Mouse (Mus musculus) colon, adult 2 months (tissue): ENCODE results near the gene Ddah2. TPM values are rescaled to one million over a fixed set of nuclear protein-coding genes. Genes with fewer than 3 reads are reported as not detected.

Experiments used
- polyA plus RNA-seq: library from polyadenylated mRNA; depleted of rRNA; stranded (reverse); fragments of >200 nt; gene quantifications from 2 replicates; pipeline ENCODE4 v1.2.3, GENCODE M21; 2012; rRNA removed

Ddah2 gene
- 32.5 and 33.0 TPM in 2 replicates for polyA plus RNA-seq

DNA sequence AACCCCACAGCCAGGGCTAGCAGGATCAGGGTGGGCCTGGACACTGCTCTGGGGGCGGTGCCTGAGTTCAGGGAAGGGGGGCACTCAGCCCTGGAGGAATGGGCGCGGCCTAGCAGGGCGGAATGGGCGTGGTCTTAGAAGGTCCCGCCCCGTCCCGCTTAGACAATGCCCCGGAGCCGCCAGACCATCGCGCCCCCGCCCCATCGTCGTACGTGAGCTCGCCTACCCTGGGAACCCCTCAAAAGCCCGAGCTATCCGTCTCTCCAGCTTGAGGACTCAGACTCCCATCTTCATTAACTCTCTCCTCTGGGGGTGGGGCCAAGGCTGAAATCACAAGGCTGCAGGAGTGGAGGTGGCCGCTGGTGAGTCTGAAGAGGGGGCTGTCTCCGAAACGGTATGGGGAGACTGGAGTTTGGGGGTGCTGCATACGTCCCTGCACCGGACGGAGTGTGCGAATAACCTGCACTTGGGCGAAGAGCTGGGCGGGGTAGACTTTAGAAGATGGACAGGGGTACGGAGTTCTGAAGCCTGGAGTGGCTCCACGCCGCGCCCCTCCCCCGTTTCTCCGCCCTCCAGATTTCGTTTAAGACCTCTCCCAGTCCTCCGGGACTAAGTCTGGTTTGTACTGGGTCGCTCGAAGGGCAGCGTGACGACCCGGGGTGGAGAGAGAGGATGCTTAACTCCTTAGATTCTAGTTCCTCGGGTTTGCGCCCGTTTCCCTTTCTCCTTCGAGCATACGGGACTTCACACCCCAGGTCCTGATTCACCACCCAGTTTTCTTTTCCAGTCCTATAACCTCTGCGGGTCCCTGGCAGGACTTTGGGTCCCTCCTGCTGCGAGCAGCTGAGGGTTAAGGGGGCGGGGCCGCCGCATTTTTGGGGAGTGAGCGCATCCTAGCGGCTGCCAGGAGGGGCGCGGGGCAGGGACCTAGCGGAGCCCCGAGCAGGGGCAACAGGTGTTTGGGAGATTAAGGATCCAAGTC is at the start of gene Ddah2:
Ddah2 (plus strand) TSS at position 125 of the 982 bp plus-strand sequence.

DNA sequence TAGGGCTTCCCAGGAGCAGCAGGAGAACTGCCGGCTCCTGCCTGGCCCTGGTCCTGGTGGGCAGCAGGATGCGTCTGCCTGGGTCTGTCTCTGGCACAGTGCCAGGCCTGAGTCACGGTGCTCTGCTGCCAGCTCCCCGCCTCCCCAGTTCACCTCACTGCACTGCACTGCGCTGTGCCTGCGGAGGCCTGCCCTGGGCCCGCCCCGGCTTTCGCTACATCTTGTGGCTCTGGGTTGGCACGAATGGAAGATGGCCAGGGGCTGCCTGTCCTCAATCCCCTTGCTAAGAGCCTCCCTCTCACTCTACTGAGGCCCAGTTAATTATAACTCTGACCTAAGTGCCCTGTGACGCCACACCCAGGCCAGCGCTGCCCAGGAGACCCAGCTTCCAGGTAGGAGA is 42.5 kb upstream of the Ddah2 start, which contains the start of gene Vwa7:
Vwa7 (plus strand) TSS at position 204 of the 400 bp plus-strand sequence.

DNA sequence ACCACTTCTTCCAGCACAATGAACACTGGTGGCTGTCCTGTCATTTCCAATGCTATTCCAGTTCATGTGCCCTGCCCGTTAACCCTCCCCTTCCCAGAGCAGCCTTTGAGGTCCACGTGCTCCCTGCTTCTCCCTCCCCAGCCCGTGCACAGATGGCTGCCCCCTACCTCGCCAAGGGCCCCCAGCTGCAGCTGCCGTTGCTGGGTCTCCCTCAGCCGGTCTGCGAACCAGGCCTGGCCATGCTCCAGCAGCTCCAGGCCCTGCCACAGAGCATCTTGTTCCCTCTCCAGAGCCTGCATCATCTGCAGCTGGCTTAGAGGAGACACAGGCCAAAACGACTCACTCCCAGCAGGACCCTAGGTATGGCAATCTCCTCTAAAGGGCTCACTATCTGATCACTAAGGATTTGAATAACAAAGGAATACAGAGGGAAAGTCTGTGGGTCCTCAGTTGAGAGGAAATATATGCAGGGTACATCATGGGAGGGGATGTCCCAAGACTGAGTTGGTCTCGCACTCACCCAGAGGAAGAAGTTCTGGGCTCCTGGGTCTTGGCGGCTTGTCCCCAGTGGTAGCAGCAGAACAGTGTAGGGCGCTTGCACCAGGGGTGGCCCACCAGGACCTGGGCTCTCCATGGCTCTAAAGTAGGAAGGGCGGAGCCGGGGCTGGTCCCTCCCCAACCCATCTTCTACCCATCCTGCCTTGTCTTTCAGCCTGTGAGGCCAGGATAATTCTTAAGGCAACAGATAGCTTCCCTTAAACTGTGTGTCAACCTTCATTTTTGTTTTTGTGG is 31.4 kb upstream of the Ddah2 start, which contains the start of gene Sapcd1:
Sapcd1 (minus strand) TSS at position 740 of the 792 bp plus-strand sequence.

DNA sequence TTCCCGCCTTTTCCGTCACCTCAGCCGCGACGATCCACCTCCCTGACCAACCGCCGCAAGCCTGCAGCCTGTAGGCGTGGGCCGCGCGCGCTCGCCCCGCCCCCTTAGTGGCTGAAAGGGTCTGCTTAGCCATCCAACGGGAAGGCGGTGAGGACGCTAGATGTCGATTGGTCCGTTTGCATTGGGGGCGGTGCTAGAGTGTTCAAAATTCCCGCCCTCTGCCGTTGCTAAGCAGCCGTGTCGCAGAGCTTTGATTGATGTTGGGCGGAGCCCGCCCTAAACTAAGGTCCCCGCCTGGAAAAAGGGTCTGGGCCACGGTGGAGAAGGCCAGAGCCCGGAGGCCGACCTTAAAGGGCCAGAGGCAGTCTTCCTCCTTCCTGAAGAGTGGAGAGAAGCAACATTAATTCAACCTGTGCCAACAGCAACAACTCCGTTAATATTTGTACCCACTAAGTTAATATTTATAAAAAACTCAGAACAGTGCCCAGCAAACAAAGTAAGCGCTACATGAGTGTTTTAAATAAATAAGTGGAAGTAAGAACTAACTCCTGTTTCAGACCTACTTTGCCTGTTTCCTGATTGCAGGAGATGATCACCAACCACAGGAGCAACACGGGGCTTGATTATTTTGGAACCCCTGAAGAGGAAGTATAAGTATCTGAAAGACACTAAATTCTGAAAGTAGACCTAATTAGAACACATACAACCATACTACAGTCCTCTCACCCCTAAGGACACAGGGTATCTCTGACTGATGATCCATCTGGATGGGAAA is 12.0 kb upstream of the Ddah2 start, which contains the start of gene Msh5:
Msh5 (minus strand) TSS at position 65 of the 775 bp plus-strand sequence.

DNA sequence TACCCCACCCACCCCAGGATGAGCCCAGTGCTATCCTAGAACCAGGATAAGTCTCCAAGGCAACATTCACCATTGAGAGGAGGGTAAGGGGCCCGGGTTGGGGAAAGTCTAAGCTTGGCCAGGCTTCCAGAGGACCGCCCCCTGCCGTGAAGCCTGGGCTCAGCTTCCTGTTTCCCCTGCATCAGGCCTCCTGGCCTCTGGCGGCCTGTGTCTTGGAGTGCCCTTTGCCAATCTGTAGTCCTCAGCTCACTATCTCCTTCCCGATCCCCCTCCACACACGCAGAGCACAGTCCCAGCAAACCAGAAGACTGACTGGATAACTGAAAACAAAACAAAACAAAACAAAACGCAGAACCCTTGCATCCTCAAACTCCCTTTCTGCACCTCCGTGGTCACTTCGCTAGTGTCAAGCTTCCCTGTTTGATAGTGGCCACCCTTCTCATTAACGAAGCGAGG is 9.2 kb upstream of the Ddah2 start, which contains the start of gene Clic1:
Clic1 (plus strand) TSS at position 406 of the 456 bp plus-strand sequence.

DNA sequence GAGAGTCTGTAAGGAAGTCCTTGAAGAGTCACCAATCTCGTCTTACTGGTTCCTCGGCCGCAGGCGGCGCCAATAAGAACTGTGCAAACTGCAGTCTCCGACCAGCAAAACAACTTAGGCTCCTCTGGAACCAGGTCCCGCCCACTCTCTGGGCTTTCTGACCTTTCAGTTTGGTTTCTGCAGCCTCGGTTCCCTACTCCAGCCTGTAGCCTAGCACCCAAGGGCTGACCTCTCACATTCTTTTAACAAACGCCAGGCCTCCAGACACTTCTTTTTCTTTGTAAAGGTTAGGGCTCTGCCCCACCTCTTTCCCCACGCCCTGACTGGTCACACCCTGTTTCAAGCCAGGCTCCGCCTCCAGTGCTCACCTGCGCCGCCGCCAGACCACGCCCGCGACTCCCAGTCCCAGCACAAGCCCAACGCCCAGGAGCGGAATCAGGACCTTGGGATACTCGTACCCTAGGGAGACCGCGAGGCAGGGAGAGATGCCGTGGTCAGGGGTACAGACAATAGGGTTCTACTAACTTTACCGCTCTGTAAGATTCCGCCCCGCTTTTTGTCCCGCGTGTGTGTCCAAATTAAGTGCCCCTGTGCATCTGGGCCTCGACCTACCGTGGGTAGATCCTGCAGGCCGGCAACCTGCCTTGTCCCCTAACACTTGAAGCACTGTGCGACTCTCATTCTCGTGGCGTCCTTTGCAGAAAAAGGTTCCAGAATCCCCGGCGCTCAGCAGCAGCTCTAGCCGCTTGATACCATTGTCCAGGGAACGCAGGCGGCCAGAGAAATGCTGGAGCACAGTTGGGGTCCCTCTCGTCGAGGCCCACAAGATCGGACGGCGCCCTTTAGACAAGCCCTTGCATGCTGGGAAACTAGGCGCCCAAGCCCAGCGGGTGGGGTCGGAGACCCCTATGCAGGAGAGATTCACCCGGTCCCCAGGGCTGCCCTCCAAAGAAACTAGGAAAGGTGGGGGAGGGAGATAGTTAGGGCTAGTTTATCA is 6.4 kb downstream of the Ddah2 start, which contains the start of gene Ly6g6c:
Ly6g6c (plus strand) TSS at position 438 of the 997 bp plus-strand sequence.

DNA sequence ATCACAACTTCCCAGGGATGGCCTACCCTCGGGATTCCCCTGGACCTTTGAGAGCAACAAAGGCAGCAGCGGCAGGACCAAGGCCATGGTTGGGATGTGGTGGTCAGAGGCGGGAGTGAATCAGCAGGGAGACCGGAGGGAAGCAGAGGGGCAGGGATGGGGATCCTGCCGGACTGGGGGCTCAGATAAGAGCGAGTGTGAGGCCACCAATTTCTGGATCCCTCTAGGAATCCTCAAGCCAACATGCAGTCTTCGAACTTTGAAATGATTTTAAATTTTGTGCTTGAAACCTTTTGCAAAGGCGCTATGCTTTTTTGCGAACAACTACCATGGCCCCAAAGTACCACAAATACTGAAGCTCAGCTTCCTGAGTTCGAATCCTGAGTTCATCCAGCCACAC is 7.2 kb downstream of the Ddah2 start, which contains the start of gene Mpig6b:
Mpig6b (minus strand) TSS at position 101 of the 400 bp plus-strand sequence.

DNA sequence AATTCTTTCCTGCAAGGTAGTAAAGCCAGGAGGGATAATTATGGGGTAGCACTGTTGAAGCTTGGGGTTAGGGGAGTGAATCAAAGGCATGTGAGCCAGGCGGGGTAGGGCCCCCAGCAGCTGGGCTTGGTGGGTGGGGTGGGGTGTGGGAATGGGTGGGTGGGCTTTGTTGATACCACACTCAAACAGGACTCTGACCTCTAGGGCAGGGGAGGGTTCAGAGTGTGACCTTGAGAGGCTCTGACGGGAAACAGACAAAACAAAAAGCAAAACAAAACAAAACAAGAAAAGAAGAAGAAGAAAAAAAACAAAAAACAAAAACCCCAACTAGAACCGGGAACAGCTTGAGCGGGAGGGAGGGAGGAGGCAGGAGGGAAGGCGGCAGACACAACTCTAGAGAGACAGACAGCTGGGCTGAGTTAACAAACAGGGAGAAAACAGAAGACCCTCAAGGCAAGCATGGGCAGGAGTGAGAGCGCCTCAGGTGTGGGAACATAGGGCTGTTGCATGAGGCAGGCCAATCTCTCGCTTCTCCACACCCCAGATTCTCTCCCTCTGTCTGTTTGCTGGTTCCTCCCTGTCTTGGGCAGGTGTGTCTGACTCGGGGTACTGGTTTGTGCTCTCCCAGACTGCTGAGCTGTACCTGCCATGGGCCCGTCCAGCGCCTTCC is 17.8 kb downstream of the Ddah2 start, which contains the start of gene Ly6g6e:
Ly6g6e (plus strand) TSS at position 396 of the 670 bp plus-strand sequence.

DNA sequence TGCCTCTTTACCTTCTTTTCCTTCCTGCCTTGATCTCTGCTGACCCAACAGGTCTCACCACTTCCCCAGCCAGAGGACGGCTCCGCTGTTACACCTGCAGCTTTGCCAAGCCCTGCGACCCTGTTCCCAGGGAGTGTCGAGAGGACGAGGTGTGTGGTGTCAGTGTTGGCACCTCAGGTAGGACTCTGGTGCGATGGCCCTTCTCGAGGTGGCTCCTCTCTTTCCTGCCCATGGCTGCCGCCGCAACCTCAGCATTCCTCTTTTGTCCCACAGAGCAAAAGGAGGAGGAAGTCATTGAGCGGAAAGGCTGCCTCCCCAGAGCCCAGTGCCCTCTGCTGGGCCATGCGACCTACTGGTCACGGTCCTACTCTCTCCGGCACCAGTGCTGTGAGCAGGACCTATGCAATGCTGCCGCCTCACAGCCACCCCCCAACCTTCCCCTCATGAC is 19.0 kb downstream of the Ddah2 start, which contains the start of gene Ly6g6d:
Ly6g6d (minus strand) TSS at position 280 of the 448 bp plus-strand sequence.

DNA sequence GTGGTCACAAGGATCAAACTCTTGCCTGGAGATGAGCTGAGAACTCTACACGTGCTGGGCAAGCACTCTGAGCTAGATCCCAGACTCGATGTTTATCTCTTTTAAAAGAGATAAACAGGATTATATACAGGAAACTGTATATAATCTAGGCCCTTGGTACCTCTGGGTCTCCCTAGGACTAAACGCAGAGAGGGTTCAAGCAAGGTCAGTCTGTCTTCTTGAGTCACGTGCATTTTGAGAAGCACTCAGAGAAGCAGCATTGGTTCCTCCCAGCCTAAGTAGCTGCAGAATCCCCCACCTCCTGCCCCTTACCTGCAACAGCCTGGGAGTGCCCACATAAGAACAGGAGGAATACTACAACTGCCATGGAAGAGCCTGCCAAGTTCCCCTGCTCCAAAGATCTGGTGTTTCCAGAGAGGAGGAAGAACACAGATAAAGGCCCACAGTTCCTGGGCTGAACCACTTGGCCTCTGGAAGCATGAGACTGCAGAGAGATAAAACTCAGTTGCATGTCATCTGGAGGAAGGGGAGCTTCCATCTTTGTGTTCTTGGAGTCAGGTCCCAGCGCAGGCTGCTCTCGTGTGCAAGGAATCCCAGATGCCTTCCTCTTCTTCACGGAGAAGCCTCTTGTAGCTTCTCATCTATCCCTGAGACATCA is 26.5 kb downstream of the Ddah2 start, which contains the start of gene Ly6g6f:
Ly6g6f (minus strand) TSS at position 403 of the 658 bp plus-strand sequence.

DNA sequence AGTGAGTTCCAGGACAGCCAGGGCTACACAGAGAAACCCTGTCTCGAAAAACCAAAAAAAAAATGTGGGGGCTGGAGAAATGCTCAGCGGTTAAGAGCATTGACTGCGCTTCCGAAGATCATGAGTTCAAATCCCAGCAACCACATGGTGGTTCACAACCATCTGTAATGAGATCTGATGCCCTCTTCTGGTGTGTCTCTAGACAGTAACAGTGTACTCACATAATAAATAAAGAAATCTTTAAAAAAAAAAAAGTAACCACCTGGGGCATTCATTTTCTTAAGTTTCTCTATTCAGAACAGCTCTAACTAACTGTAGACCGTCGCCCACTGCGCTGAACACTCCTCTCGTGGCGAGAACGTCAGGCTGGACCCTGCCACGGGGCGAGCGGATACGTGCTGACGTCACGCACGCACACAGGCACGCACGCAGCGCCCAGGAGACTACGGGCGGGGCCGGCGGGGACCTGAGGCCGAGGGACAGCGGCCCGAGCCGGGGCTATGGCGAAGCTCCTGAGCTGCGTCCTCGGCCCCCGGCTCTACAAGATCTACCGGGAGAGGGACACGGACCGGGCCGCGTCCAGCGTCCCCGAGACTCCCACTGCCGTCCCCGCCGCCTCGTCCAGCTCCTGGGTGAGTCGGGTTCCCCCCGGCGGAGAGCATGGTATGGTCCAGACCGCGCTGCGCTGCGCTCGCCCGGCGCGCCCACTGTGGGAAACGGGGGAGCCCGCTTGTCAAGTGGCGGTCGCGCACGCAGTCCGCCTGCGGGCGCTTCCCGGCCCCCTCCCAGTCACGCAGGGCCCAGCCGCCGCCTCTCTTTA is 30.2 kb downstream of the Ddah2 start, which contains the start of gene Abhd16a:
Abhd16a (plus strand) TSS at position 439 of the 820 bp plus-strand sequence.

DNA sequence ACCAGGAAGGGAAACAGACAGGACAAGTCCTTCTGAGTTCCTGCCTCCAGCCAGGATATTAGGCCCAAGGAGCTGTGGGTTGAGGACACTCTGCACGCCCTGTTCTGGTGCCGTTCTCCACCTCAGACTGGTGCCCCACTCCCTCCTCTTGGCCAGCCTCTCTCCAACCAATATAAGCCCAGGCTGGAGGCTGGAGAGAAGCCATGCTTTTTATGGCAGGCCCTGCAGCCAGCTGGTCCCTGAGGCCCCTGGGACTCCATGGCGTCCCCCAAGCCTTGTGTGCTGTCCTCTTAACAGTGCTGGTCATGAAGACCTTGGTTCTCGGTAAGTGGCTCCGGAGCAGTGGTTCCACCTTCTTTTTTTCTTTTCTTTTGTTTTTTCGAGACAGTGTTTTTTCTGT is 49.3 kb downstream of the Ddah2 start, which contains the start of gene Ly6g5c:
Ly6g5c (plus strand) TSS at position 183 of the 400 bp plus-strand sequence.

Other genes starting within 250 kb of the Ddah2 start
- 50.0 and 62.6 TPM in 2 replicates for gene Stk19, start 222.1 kb upstream of the Ddah2 start, polyA plus RNA-seq
- 65.2 and 67.7 TPM in 2 replicates for gene Dxo, start 222.0 kb upstream of the Ddah2 start, polyA plus RNA-seq
- 94.8 and 130 TPM in 2 replicates for gene Skiv2l, start 208.8 kb upstream of the Ddah2 start, polyA plus RNA-seq
- gene Nelfe, start 208.6 kb upstream of the Ddah2 start, polyA plus RNA-seq = 22.3 and 23.8 TPM in 2 replicates
- gene Cfb, start 196.5 kb upstream of the Ddah2 start, polyA plus RNA-seq = 28.6 and 30.9 TPM in 2 replicates
- 7.3 and 7.9 TPM in 2 replicates for gene Zbtb12, start 179.6 kb upstream of the Ddah2 start, polyA plus RNA-seq
- not detected in 2 replicates for gene Gm20547, start 177.0 kb upstream of the Ddah2 start, polyA plus RNA-seq
- gene C2, start 160.8 kb upstream of the Ddah2 start, polyA plus RNA-seq = 4.2 and 4.7 TPM in 2 replicates
- 317 and 331 TPM in 2 replicates for gene Ehmt2, start 160.6 kb upstream of the Ddah2 start, polyA plus RNA-seq
- 338 and 452 TPM in 2 replicates for gene Slc44a4, start 144.6 kb upstream of the Ddah2 start, polyA plus RNA-seq
- gene Neu1, start 127.8 kb upstream of the Ddah2 start, polyA plus RNA-seq = 197 and 259 TPM in 2 replicates
- 77.4 and 78.5 TPM in 2 replicates for gene Hspa1b, start 99.8 kb upstream of the Ddah2 start, polyA plus RNA-seq
- gene Gm20481, start 89.1 kb upstream of the Ddah2 start, polyA plus RNA-seq = not detected in 2 replicates
- 40.8 and 41.4 TPM in 2 replicates for gene Hspa1a, start 86.9 kb upstream of the Ddah2 start, polyA plus RNA-seq
- gene Hspa1l, start 86.3 kb upstream of the Ddah2 start, polyA plus RNA-seq = 0.30 and 0.82 TPM in 2 replicates
- 57.6 and 64.6 TPM in 2 replicates for gene Lsm2, start 77.2 kb upstream of the Ddah2 start, polyA plus RNA-seq
- 196 and 213 TPM in 2 replicates for gene Vars, start 58.0 kb upstream of the Ddah2 start, polyA plus RNA-seq
- gene Vwa7, start 42.5 kb upstream of the Ddah2 start, polyA plus RNA-seq = 0.73 and 0.83 TPM in 2 replicates
- 1.0 and 2.3 TPM in 2 replicates for gene Sapcd1, start 31.0 kb upstream of the Ddah2 start, polyA plus RNA-seq
- gene Msh5, start 12.3 kb upstream of the Ddah2 start, polyA plus RNA-seq = 4.0 and 6.0 TPM in 2 replicates
- gene Clic1, start 9.1 kb upstream of the Ddah2 start, polyA plus RNA-seq = 209 and 215 TPM in 2 replicates
- 5.6 and 10.4 TPM in 2 replicates for gene Ly6g6c, start 6.4 kb downstream of the Ddah2 start, polyA plus RNA-seq
- 0.82 and 1.0 TPM in 2 replicates for gene Mpig6b, start 7.1 kb downstream of the Ddah2 start, polyA plus RNA-seq
- gene Ly6g6e, start 17.9 kb downstream of the Ddah2 start, polyA plus RNA-seq = 77.8 and 86.1 TPM in 2 replicates
- 19.4 and 23.3 TPM in 2 replicates for gene Ly6g6d, start 19.0 kb downstream of the Ddah2 start, polyA plus RNA-seq
- 2.1 and 2.8 TPM in 2 replicates for gene Ly6g6f, start 26.6 kb downstream of the Ddah2 start, polyA plus RNA-seq
- 238 and 254 TPM in 2 replicates for gene Abhd16a, start 30.2 kb downstream of the Ddah2 start, polyA plus RNA-seq
- gene Ly6g5c, start 49.2 kb downstream of the Ddah2 start, polyA plus RNA-seq = not detected in 2 replicates
- gene Ly6g5b, start 56.4 kb downstream of the Ddah2 start, polyA plus RNA-seq = 0.72 and 0.86 TPM in 2 replicates
- gene Gpank1, start 62.4 kb downstream of the Ddah2 start, polyA plus RNA-seq = 23.3 and 25.0 TPM in 2 replicates
- 262 and 295 TPM in 2 replicates for gene Csnk2b, start 63.0 kb downstream of the Ddah2 start, polyA plus RNA-seq
- 16.7 and 18.2 TPM in 2 replicates for gene D17H6S53E, start 67.3 kb downstream of the Ddah2 start, polyA plus RNA-seq
- gene Apom, start 73.0 kb downstream of the Ddah2 start, polyA plus RNA-seq = 0.12 and 0.19 TPM in 2 replicates
- 221 and 228 TPM in 2 replicates for gene Bag6, start 76.1 kb downstream of the Ddah2 start, polyA plus RNA-seq
- gene Prrc2a, start 105.9 kb downstream of the Ddah2 start, polyA plus RNA-seq = 341 and 379 TPM in 2 replicates
- gene Aif1, start 117.0 kb downstream of the Ddah2 start, polyA plus RNA-seq = 1.6 and 2.5 TPM in 2 replicates
- gene Lst1, start 129.4 kb downstream of the Ddah2 start, polyA plus RNA-seq = 8.1 and 10.4 TPM in 2 replicates
- 20.1 and 22.9 TPM in 2 replicates for gene Ltb, start 135.4 kb downstream of the Ddah2 start, polyA plus RNA-seq
- gene Tnf, start 143.0 kb downstream of the Ddah2 start, polyA plus RNA-seq = 1.3 TPM in 2 replicates
- 1.4 and 1.8 TPM in 2 replicates for gene Lta, start 146.3 kb downstream of the Ddah2 start, polyA plus RNA-seq
- gene Gm16181, start 161.8 kb downstream of the Ddah2 start, polyA plus RNA-seq = not detected in 2 replicates
- 4.6 and 5.1 TPM in 2 replicates for gene Atp6v1g2, start 174.6 kb downstream of the Ddah2 start, polyA plus RNA-seq
- gene Nfkbil1, start 176.8 kb downstream of the Ddah2 start, polyA plus RNA-seq = 28.9 and 34.5 TPM in 2 replicates
- gene Ddx39b, start 182.7 kb downstream of the Ddah2 start, polyA plus RNA-seq = 211 and 238 TPM in 2 replicates
- gene H2-D1, start 203.7 kb downstream of the Ddah2 start, polyA plus RNA-seq = 837 and 1,001 TPM in 2 replicates